Mouse (Mus musculus) adrenal gland, adult (tissue): ENCODE measurements at regions not wholly inside any gene's neighbourhood (a gene's known extent, or its start where the extent isn't known, plus 50 kb on each side); places are given as distances from the start of the nearest gene placed in this dataset.

Experiments used
- DNase-seq, 2 experiments: peaks; one replicate each; pipeline ENCODE4 v3.0.0; 2022 to 2023; ENCODE audit warnings: low spot score in 1 of 2; ENCODE audit not compliant: inconsistent age in 2 of 2

DNA sequence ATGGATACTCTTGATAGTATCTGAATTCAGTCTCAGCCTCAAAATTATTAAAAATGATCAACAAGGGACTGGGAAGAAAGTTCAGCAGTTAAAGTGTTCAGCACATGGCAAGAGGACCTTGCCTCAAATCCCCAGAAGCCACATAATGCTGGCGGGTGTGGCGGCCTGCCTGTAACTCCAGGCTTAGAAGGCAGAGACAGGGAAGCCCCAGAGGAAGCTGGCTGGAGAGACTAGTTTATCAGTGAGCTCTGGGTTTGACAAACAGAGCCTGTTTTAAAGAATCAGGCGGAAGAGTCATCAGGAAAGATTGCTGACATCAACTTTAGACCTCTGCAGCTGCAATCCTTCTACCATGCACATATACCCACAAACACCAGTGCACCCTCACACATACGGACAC lies 52.1 kb upstream of the Fyn start:
- no peak for DNase-seq

DNA sequence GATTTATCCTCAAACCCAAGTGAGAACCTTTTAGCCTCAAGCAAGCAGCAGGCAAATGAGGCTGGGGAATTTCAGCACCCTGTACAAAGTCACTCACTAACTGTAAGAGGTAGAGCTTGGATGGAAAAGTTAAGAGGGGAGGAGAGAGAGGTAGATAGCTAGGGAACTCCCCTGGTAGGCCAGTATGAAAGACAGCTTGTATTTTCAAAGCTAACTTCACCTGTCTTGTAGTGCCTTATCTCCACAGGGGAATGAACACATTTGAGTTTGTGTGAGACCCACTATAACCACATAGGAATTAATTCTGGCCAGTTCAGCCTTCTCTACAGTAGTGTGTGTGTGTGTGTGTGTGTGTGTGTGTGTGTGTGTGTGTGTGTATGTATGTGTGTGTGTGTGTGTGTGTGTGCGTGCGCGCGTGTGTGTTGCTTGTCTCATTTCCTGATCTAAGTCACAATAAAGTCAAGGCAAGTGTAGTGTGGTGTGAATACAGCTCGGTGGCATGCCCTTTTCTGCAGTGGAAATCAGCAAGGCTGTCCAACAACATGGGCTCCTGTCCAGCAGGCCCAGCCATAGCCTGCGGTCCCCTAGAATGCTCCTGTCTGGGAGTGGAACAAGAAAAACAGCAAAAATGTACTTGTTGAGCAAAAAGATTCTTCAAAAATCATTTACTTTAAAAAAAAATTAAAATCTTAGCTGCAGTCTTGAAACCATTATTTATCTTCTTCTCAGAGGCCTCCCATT lies 53.1 kb upstream of the Fyn start:
- DNase-seq, result no peak

DNA sequence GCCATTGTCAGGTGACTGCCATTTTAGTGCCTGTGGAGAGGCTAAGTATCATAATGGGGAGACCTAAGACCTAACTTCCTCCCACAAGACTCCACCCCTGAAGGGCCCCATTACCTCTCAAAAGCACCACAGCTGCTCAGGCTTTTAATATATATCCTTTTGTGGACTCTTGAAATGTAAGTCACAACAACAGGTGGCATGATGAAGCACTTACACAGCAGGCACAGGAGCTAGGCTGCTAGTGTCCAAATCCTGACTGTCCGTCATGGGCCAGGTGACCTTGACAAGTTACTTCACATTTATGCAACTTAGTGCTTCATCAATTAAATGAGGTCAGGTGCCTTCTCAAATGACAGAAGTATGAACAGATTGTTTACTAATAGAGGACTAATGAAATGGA lies 57.2 kb upstream of the Fyn start:
- peak in 1 of 2 experiments; percentile 65 for DNase-seq

DNA sequence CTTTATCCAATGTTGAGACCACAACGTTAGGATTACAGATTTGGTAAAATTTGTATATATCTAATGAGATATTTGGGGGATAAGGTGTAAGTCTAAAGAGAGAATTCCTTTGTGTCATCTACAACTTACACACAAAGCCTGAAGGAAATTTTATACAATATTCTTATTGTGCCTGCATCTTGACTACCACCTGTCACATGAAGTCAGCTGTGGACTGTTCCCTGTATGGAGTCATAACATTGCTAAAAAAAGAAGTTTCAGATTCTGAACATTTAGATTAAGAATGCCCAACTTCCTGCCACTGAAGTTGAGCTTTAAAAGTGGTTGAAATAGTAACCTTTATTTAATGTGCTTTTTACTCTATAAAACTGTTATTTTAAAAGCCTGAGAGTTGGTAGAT lies 60.1 kb upstream of the Fyn start:
- DNase-seq, result no peak

DNA sequence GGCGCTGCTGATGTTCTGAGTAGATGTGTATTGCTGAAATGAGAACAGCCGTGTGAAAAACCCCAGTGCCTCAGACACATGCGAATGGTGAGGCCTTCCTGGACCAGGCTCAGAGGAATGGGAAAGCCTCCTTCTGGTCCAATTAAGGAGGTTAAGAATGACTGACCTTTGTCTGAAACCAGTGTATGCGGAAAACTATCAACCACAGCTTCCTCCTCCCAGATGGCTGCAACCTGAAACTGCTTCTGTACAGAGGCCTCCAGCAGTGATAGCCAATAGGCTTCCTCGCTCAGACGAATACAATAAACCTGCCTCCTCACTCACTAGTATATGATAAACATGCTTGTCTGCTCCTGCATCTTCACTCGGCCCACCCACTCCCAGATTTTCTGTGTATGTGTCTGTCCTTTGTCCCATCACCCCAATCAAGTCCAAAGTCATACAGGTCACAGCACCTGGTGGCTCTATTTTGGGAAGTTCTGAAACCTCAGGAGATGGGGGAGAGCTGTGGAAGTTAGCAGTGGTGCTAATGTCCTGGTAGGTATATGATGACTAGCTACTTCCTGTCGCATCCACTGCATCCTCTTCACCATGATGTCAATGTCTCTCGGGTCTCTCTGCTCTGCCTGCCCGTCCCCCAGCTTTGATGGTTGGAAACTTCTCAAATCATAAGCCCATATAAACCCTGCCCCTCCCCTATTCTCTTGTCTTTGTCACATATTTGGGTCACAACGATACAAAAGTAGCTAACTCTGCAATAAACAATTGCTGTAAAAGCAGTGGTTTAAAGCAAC lies 75.8 kb upstream of the Fyn start:
- DNase-seq, result no peak

DNA sequence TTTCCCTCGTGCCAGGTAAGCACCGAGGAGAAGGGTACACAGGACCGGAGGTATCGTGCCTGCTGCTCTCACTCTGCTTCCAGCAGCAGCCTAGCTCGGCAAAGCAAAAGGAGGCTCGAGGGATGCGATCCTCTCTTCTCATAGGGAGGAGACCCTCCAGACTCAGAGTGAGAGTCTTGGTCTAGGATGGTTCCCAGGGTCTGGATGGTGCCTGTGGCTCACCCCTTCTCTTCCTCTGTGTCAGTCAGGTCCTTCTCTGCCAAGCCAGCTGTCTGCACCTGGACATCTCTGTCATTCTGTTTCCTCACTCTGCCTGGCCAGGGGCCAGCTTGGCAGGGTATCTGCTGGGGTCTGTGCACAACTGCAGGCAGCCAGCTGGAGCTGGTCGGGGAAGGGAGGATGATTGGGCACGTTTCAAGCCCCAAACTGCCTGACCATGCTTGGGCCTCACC lies 76.9 kb upstream of the Fyn start:
- DNase-seq, result no peak

DNA sequence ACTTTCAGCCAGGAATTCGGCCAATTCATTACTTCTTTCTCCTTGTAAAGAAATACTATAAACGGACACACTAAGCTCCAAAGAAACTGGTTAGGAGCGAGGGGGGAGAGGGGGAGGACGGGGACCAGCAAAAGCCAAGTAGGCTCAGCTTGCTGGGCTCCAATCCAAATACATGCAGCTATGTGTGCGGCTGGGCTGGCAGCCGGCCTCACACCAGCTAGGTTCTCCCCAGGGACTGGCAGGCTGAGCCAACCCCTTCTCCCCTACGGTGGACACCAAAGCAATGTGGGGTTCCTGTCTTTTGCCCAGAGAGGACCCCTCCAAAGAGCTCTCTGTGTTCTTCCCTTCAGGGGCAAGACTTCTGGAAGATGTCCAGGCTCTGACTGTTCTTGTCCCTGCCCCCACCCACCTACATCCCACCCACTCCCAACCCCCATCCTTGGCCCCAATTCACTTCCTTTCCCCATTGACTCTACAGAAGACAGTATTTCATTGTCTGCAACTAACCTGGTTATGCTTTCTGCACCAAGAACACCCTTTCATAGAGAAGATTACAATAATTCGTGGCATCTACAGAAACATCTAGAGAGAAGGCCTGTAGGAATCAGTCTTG lies 77.4 kb upstream of the Fyn start:
- DNase-seq, result peak; percentile 36 to 71

DNA sequence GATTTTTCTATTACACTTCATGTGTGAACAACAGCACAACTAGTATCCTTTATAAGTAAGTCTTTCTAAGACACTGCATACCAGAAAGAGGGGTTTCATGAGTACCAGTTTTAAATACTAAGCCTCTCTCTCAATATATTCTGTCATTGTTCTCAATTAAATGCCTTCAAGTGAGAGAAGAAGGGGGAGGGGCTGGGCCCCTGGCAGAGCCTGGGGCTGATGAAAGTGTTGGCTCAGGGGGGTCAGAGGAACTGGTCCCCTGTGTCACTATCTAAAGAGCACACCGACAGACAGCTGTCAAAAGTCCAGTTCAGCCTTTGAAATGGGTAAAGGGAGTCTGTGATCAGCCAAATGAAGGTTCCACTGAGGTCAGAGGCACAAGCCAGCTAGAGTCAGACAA lies 78.4 kb upstream of the Fyn start:
- DNase-seq, result no peak

DNA sequence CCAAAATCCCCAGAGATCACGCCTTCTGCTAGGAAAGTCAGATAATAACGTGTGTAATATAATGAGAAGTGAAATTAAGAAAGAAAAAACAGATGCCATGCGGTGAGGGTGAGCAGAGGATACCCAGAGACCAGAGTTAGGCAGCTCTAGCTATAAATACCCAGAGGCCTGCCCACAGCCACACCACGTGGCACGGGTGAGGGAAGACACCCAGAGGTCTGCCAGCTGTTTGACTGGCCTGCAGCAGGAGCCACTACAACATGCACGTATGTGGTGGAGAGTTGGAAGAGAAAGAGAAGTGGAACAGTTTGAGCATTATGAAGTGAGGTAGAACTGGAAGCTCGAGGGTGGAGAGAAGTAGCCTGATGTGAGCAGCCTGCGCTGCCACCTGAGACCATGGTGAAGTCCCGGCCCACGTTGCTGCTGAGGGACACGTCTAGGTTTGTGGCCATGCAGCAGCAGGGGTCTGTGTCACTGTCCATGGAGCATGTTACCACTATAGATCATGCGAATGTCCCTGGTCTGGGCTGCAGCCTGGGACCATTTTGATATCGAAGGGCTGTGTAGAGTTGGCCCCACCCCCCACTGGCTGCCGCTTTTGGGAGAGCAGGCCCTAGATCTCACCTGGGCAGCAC lies 88.2 kb upstream of the Fyn start:
- no peak for DNase-seq

DNA sequence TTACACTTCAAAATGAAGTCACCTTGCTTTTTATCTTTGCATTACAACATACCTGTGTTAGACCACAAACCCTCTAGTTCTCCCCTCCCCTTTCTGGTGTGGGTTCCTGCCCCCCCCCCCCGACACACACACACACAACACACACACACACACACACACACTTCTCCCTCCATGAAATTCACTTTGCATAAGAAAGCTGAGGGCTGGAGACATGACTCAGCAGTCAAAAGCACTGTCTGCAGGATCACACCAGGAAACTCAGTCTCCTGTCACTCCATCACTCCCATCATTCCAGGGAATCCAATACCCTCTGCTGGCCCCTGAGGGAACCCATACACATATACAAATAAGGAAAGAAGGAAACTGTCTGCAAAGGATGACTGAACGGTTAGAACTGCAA lies 94.5 kb upstream of the Fyn start:
- no peak for DNase-seq

DNA sequence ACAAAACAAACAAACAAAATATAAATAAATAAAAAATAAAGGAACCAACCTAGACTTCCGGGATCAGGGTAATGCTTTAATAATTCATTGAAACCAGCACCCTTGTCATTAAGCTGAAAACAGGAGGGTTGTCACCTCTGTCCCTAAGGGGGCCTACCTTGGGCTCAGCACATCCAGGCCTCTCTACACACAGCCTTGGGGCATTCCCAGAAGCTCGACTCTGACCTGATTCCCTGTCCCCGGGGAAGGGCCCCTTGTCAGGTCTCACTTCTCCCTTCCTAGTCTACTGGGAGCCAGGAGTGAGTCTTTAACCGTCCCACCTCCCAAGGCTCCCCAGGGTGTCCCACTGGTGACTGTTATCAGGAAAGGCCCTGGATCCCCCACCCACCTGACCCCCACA lies 95.2 kb upstream of the Fyn start:
- DNase-seq, result no peak

DNA sequence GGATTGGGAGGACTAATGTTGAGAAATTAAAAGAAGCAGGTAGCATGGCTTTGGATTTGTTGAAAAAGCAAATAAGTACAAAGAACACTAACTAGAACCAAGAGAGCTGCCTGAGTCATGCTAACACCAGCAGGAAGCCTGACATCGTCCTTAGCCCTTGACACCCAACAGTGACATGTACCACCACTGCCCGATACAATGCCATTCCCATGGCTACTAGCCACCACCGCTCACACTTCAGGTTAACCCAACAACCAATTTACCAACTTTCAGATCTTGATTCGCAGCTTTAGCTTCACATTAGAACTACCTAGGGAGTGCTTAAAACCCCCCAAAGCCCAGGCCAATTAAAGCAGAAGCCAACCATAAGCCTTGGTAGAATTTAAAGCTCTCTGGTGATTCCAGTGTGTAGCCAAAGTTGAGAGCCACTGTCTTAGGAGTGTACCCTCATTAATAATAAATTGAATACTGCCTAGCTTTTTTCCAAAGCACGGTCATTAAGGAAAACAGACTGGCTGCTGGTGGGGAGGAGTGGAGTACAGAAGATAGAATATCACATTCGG lies 96.2 kb upstream of the Fyn start:
- no peak for DNase-seq

DNA sequence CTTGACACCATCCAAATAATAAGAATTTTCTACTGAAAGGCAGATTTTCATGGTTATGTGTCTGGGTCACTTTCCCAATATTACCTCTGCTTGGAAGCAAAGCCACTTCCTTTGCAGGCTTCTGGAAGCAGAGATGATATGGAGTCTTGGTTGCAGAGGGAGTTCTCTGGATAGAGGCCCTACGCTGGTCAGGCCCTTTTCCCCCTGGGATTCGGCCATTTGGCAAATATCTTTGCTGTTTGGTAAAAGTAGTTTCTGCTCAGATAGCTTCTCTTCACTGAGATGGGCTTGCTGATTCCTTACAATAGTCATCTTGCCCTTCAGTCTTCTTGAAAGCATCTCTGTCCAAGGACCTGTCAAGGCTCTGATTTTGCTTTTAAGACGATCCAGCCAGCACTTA lies 98.2 kb upstream of the Fyn start:
- no peak for DNase-seq

DNA sequence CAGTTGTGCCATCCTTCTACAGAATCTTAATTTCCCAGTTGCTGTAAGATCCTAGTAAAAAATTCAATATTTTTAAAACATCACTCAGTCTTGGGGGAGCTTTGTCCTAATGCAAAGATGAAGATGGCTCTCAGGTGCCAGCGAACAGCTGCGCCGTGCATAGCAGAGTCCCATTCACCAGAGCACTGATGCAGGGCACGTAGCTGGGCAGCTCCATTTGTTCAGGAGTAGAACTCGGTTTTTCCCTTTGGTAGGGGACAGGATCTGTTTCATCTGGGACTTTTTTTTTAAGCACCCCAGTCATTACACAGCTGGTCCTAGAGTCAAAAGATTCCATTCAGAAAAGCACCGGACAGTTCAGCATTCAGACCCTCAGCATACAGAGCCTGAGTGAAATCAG lies 101.4 kb upstream of the Fyn start:
- DNase-seq, result no peak

DNA sequence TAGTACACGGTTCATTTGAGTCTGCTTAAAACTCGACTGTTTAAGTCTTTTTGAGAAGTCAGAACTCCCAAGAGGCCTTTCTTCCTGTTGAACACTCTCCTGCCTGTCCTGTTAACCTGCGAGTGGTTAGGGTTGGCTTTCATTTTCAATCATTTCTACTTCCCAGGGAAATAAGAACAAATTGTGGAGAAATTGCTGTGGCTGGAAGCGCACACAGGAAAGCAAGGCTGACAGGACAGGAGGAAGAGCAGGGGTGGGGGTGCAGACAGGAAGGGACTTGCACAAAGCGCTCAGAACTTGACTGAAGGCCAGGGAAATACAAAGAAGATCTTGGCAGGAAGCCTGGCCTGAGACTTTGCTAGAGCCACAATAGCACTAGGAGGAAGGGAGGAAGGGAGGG lies 102.2 kb upstream of the Fyn start:
- peak; percentile 80 to 92 for DNase-seq

DNA sequence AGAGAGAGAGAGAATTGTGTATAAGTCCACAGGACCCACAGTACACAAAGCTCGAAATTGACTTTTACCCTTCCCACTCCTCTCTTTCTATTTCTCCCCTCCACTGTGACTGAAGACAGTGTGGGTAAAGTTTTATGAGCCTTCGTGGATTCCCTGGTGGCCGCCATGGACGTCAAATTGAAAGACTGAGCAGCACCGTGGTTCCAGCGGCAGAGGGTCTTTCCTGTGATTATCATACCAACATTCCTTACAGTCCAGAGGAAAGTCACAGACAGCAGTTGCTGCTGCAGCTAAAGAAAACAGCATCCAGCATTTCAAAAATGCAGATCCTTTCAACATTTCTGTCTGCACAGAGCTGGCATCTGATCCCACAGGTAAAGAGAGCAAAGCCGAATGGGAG lies 98.9 kb upstream of the Ccn6 start:
- DNase-seq, result no peak

DNA sequence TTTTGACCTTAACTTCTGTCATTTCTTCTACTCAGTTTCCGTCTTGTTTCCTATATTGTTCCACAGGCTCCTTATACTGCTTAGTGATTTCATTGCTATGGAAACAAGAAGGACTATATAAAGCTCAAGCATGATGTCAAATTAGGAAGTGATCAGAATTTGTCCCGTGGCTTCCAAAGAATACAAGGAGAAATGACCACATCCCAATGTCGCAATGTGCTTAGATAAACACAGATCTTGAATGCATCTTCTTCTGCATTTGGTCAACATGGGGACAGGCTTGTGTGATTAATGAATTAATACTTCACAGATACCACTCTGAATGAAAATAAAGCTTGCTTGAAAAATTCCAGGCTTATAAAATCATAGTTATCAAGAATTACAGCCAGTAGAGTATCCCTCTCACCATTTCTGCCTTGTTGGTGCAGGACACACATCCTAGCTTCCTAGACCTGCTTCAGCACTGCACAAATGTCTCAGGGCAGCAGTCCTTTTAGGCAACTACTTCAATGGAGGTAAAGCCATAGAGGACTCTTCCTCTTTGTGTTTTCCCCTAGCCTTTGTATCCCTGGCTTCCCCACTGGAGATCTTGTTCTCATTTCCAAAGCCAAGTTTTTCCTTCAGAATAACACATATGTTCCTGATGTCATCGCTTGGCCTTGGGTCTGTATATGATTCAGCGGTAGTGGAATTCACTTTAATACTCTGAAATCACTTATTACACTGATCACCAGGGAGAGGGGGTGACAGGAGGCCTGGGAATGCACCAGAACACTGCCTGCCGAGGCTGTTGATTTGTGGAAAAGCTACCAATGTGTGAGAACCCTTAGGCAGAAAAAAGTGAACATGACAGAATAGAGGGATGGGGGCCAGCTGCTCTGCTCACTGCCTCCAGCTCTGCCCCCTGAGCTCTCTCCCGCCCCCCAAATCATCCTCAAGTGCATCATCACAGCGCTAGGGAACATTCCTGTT lies 97.9 kb upstream of the Ccn6 start:
- DNase-seq, result peak; percentile 56 to 60

DNA sequence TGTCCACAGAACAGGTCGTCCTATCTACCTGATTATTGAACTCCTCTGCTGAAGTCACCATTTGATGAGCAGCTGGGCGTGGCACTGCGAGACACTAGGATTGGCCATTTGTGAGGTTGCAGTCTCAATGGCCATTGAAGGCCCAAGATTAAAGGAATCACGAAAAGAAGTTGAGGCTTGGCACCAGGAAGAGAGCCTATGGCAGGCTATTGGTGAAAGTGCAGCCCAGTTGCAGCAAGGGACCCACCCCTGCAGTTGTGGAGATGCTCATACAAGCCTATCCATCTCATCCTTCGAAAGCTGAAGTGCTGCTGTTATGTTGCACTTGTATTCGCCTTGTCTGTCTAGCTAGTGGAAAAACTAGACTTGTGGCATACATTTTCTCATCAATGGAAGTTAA lies 96.5 kb upstream of the Ccn6 start:
- DNase-seq, result no peak

DNA sequence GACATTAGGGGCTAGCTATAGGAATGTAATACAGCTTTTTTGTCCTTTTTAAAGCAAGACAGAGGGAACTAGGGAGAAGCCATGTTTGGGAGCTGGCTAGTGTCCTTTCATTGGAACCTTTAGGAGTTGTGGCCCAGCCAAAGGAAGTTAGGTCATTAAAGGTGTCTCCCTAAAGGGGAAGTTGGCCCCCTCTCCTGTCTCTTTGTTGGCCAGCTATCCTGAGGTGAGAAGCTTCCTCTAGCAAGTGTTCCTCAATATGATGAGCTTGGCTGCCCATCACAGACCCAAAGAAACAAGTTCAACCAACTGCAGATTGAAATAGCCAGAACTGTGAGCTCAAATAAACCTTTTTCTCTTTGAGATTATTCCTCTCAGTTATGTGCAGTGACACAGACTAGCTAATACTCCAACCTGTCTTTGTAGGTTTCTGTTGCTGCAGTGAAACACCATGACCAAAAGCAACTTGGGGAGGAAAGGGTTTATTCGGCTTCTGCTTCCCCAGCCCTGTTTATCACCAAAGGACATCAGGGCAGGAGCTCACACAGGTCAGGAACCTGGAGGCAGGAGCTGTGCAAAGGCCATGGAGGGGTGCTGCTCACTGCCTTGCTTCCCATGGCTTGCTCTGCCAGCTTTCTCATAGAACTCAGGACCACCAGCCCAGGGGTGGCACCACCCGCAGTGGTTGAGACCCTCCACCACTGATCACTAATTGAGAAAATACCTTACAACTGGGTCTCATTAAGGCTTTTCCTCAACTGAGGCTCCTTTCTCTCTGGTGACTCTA lies 94.0 kb upstream of the Ccn6 start:
- no peak for DNase-seq
